Mouse (Mus musculus) intestine, embryonic 14.5 days (tissue): Measurements from ENCODE around the gene Rbl2. TPM values are rescaled to one million over a fixed set of nuclear protein-coding genes. Genes with fewer than 3 reads are reported as not detected.
A peak's percentile ranks its signal among the peaks of the same experiment; 100 is the strongest.

Experiments
- ATAC-seq: fragments of 200-750 bp; cut with Nextera tagmentation; replicated peaks from 2 replicates; pipeline ENCODE4 v1.8.0; 2017; ENCODE audit warnings: low read depth, moderate number of reproducible peaks, moderate TSS enrichment, moderate library complexity; ENCODE audit not compliant: low FRiP score, low TSS enrichment
- DNase-seq: peaks from one replicate; pipeline ENCODE4 v3.0.0-alpha.2; 2018; ENCODE audit warnings: low spot score
- H3K27ac ChIP-seq: fragments of 300-500 bp; sonication (generic); 2 replicates; pipeline ENCODE4 v1.5.1; 2014; ENCODE audit warnings: low read depth, mild to moderate bottlenecking, control low read depth
- H3K27me3 ChIP-seq: fragments of 300-500 bp; sonication (generic); replicated peaks from 2 replicates; pipeline ENCODE4 v1.6.1; 2014; ENCODE audit warnings: low read length, control low read depth; ENCODE audit not compliant: control insufficient read depth, insufficient read depth
- H3K36me3 ChIP-seq: fragments of 300-500 bp; sonication (generic); 2 replicates; pipeline ENCODE4 v1.6.1; 2014; ENCODE audit warnings: low read length, control low read depth; ENCODE audit not compliant: control insufficient read depth, insufficient read depth
- H3K4me1 ChIP-seq: fragments of 300-500 bp; sonication (generic); replicated peaks from 2 replicates; pipeline ENCODE4 v1.6.1; 2014; ENCODE audit warnings: low read length, control low read depth, mixed read lengths; ENCODE audit not compliant: control insufficient read depth, insufficient read depth
- H3K4me2 ChIP-seq: fragments of 300-500 bp; sonication (generic); 2 replicates; pipeline ENCODE4 v1.6.1; 2014; ENCODE audit warnings: low read length
- H3K4me3 ChIP-seq: fragments of 300-500 bp; sonication (generic); 2 replicates; pipeline ENCODE4 v1.5.1; 2014; ENCODE audit warnings: low read depth, low read length, control low read depth, mixed read lengths
- H3K9ac ChIP-seq: fragments of 300-500 bp; sonication (generic); 2 replicates; pipeline ENCODE4 v1.6.1; 2014; ENCODE audit warnings: mild to moderate bottlenecking, low read length
- H3K9me3 ChIP-seq: fragments of 300-500 bp; sonication (generic); 2 replicates; pipeline ENCODE4 v1.6.1; 2016; ENCODE audit warnings: low read length, control low read depth; ENCODE audit not compliant: control insufficient read depth
- WGBS: fragments of 180-500 bp; shearing (Covaris S2); extraction: QIAGEN DNeasy Blood & Tissue Kit; methylation state at CpG from one replicate; pipeline ENCODE4 v1.1.7; 2014; 5-methylcytosine and 5-hydroxymethylcytosine counted together
- polyA plus RNA-seq: library from polyadenylated mRNA; unstranded; fragments of >200 nt; fragmentation: Nextera tagmentation; extraction: Ambion mirVana; gene quantifications from 2 replicates; pipeline ENCODE4 v1.2.1, GENCODE M21; 2014

Gene Rbl2
- polyA plus RNA-seq, 1 experiment from 2014 or later = 17.2 TPM

DNA sequence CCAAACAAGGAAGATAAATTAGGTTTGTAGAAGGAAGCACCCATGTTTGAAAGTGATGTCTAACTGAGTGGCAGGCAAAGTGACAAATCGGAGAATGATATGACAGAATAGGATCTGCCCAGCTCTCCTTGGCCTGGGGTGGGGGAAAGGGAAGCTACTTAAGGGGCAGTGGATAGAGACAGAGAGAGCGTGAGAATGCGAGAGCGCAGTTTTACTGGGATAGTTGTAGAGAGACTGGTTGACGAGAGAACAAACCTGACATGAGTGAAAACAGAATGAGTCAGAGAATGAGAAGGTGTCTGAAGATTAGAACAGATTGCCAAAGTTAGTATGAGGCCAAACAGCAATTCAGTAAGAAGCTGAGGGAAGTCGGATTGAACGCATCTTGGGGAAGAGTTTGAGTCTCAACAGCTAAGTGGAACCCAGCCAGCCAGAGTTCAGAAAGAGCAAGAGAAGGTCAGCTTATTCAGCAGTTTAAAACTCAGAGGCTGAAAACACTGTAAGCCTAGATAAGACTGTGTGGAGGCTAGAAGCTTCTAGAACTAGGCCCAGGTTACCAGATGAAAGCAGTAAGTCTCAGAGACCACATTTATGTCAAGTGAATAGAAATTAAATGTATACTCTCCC lies 9.9 kb upstream of the Rbl2 start:
- WGBS = 80% methylated on average over 7 of the region's 7 CpGs
- Histone ChIP-seq H3K4me3 (no peak overlapping the region), H3K4me2 (no peak overlapping the region), H3K36me3 (0 out of 2 replicates have a peak, but pooled peaks cover 2% of the 10 kb centered on the region), H3K27ac (no peak overlapping the region), H3K9ac (no peak overlapping the region), H3K4me1 (no peaks in the 10 kb centered on the region), H3K9me3 (no peaks in the 10 kb centered on the region), H3K27me3 (no peaks in the 10 kb centered on the region)
- DNase-seq = no peak
- no peak for ATAC-seq

- ATAC-seq = no peak
- Histone ChIP-seq H3K27ac (no peak overlapping the region), H3K27me3 (no peaks in the 10 kb centered on the region), H3K36me3 (no peaks in the 10 kb centered on the region), H3K4me1 (no peaks in the 10 kb centered on the region), H3K4me3 (no peak overlapping the region), H3K9ac (no peak overlapping the region), H3K9me3 (no peaks in the 10 kb centered on the region), H3K4me2 (no peak overlapping the region)
- DNase-seq = no peak
- WGBS = 76% methylated on average over 19 of the region's 19 CpGs
Measured at GRCm38 (mm10) chr8:91060555-91061471, 9.0 kb upstream of the Rbl2 start.

DNA sequence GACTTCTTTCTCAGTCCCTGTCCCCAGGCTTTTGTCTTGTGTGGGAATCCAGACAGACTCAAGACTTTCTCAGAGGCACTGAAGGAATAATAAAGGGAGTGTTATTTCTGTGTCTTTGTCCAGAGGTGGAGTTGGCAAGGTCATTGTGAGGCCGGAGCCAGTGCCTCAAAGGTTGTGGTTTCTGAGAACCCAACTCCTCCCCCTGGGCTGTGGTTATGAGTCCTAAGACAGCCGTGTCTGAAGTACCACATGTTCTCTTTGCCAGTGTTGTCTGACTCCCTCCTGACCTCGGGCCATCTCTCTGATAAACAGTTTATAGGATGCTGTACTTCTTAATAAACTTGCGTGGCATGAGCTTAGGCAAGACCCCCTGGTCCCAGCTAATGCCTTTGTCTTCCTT lies 4.7 kb upstream of the Rbl2 start:
- 40% methylated on average over 4 of the region's 4 CpGs for WGBS
- no peak for ATAC-seq
- H3K4me2 ChIP-seq = no peak overlapping the region

DNA sequence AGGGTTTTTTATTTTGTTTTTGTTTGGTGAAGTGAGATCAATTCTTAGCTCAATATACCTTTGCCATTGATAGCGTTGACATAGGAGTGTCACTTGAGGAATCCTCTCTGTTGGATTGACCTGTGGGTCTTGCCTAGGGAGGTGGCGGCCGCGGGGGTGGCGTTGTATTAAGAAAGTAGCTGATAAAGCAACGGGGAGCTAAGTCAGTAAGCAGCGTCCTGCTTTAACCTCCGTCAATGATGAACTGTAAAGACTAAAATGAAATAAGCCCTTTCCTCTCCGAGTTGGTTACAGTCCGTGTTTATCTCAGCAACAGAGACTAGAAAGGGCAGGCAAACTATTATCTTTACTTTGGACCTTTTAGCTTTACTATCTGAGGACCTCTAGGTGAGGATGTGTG lies 450 bp upstream of the Rbl2 start:
- no peaks in the 10 kb centered on the region for H3K9me3 ChIP-seq
- ATAC-seq (peak; percentile 4; the same call in 1 of the 2 replicates), DNase-seq (no peak)
- H3K9ac ChIP-seq = peak overlapping the region; percentile 33
- peaks cover 5% of the 10 kb centered on the region for H3K4me1 ChIP-seq
- peak overlapping the region; percentile 73 for H3K4me2 ChIP-seq
- H3K4me3 ChIP-seq = peak overlapping the region; percentile 85
- no peaks in the 10 kb centered on the region for H3K36me3 ChIP-seq
- WGBS = 9% methylated on average over 10 of the region's 10 CpGs
- H3K27ac ChIP-seq = no peak overlapping the region
- H3K27me3 ChIP-seq = no peaks in the 10 kb centered on the region

More for the DNA sequence above, 4.7 kb upstream of the Rbl2 start:
- Histone ChIP-seq H3K27me3 (no peaks in the 10 kb centered on the region), H3K9me3 (no peaks in the 10 kb centered on the region), H3K4me1 (no peaks in the 10 kb centered on the region; the same call in 1 of the 2 replicates), H3K36me3 (no peaks in the 10 kb centered on the region), H3K9ac (no peak overlapping the region), H3K27ac (no peak overlapping the region), H3K4me3 (no peak overlapping the region)
- no peak for DNase-seq

DNA sequence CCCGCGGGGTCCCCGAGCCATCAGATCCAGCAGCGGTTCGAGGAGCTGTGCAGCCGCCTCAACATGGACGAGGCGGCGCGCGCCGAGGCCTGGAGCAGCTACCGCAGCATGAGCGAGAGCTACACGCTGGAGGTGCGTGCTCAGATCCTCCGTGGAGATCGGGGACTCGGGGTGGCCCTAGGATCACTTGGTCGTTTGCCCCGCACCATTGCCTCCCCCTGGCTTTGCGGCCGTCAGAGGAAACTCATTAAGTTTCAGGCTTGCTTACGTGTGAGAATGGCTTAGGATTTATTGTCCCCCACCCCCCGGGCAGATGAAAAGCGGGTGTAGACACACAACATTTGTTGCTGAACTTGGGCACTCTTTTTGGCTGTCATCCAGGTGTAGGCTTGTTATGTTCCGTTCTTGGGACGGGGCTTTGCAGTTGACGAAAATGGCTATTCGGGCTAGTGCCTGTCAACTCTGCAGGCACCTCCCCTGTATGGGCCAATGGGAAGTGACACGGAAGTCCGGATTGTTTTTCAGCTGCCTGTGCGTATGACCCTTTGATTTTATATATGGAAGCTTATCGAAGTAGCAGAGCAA lies 510 bp downstream of the Rbl2 start:
- ATAC-seq = peak; percentile 77
- Histone ChIP-seq H3K27ac (peak overlapping the region; percentile 69; the same call in 1 of the 2 replicates), H3K4me1 (peaks cover 5% of the 10 kb centered on the region), H3K4me3 (peak overlapping the region; percentile 85), H3K36me3 (no peaks in the 10 kb centered on the region; the same call in 1 of the 2 replicates), H3K4me2 (peak overlapping the region; percentile 56), H3K27me3 (no peaks in the 10 kb centered on the region), H3K9me3 (no peaks in the 10 kb centered on the region), H3K9ac (peak overlapping the region; percentile 65)
- DNase-seq = peak; percentile 84
- WGBS = under 1% methylated on average over 34 of the region's 34 CpGs

GRCm38 (mm10) chr8:91077077-91077867 lies 7.4 kb downstream of the Rbl2 start:
- Histone ChIP-seq H3K9me3 (no peaks in the 10 kb centered on the region), H3K4me1 (no peaks in the 10 kb centered on the region), H3K4me2 (no peak overlapping the region), H3K9ac (no peak overlapping the region), H3K36me3 (peaks cover 26% of the 10 kb centered on the region), H3K4me3 (no peak overlapping the region), H3K27ac (no peak overlapping the region), H3K27me3 (no peaks in the 10 kb centered on the region)
- DNase-seq (no peak), ATAC-seq (no peak)
- 94% methylated on average over 12 of the region's 12 CpGs for whole genome bisulfite sequencing

DNA sequence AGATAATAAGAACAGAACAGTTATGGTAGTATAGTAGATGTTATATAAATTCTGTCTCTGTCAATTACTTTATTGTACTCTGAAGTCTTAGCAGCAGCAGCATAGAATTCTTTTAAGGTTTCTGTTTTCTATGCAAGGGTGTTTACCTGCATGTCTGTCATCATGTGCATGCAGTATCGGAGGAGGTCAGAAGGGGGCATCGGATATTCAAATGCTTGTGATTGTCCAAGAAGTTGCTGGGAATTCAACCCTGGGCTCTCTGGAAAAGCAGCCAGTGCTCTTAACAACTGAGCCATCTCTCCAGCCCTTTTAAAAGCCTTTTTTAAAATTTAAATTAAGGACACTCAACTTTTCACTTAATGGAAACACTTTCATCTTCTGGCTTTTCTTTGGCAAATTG lies 9.8 kb downstream of the Rbl2 start:
- WGBS = 97% methylated on average over 2 of the region's 2 CpGs
- no peak for DNase-seq

DNA sequence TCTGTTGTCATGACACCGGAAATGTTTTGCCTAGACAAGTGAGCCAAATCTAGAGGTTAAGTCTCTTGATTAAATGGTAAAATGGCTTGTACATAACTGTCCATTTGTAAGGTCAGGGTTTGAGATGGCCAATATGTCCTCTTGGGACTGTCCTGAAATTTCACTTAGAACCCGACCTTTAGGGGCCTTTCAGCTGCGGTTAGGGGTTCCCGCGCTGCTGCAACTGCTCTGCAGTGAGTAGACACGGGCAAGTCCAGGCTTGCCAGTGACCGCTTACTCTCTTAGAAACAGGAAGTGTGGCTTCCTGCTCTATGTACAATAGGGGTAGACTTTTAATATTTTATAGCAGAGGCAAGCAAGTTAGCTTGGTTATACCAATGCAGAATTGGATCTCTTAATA lies 12.1 kb downstream of the Rbl2 start:
- no peak overlapping the region for H3K27ac ChIP-seq

More for the DNA sequence above, 9.8 kb downstream of the Rbl2 start:
- no peak overlapping the region for H3K4me2 ChIP-seq
- H3K36me3 ChIP-seq = peaks cover 33% of the 10 kb centered on the region
- no peak overlapping the region for H3K9ac ChIP-seq
- H3K4me1 ChIP-seq = no peaks in the 10 kb centered on the region
- no peaks in the 10 kb centered on the region for H3K27me3 ChIP-seq
- no peaks in the 10 kb centered on the region for H3K9me3 ChIP-seq
- no peak overlapping the region for H3K27ac ChIP-seq
- H3K4me3 ChIP-seq = no peak overlapping the region
- ATAC-seq = no peak

More for the DNA sequence above, 12.1 kb downstream of the Rbl2 start:
- Histone ChIP-seq H3K27me3 (no peaks in the 10 kb centered on the region), H3K4me2 (no peak overlapping the region), H3K4me1 (no peaks in the 10 kb centered on the region), H3K4me3 (no peak overlapping the region), H3K9me3 (no peaks in the 10 kb centered on the region), H3K36me3 (peaks cover 43% of the 10 kb centered on the region), H3K9ac (no peak overlapping the region)
- DNase-seq (no peak), ATAC-seq (no peak)
- WGBS = 81% methylated on average over 7 of the region's 7 CpGs
